Mouse (Mus musculus) heart, adult 18-20 months (tissue): Measurements from ENCODE around the gene Pde4d. TPM values are rescaled to one million over a fixed set of nuclear protein-coding genes. Genes with fewer than 3 reads are reported as not detected.

Source experiments
- DNase-seq, 2 experiments: peaks; one replicate each; pipeline ENCODE4 v3.0.0; 2021 to 2022; ENCODE audit warnings: mixed read lengths in 1 of 2
- total RNA-seq, 2 experiments: library from RNA; stranded (reverse); gene quantifications; 2 replicates each; pipeline ENCODE4 v1.2.3; 2021

The Pde4d gene
- total RNA-seq, 2 experiments from 2014 or later, result 35.4 to 40.4 TPM

DNA sequence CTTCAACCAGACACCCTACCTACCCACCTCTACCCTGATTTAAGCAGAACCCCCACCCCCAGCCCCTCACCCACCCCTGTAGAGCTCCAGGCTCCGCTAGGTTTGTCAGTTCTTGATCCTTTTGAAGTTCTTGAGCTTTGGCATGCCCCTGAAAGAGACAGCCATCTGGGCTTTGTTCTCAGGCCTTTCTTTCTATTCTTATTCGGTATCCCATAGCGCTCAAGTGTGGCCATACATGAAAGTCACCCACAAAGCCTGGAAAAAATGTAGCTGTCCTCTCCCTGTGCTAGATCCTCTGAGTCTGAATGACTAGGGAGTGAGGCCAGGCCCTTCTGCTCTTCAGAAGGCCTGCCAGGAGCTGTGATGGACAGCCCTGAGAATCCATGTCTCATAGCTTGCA, 957.6 kb downstream of the Pde4d start:
- DNase-seq, result no peak

GRCm38 (mm10) chr13:109420426-109420825, 970.7 kb downstream of the Pde4d start:
- DNase-seq, result no peak

DNA sequence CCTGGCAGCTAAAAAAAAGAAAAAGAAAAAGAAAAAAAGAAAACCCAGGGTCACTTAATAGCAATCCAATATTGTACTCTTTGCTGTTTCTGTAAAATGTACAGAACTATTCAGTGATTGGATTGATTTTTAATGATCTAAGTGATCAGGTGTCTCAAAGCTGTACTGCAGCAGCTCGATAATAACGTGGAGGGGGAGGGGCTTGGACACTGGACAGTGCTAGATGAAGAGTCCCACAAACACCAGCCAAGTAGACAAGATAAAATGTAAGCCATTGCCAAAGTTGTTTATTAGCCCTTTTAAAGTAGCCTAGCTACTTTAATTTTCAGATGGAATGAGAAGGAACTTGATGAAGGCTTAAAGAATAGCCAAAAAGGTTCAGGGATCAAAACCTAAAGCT, 975.2 kb downstream of the Pde4d start:
- no peak for DNase-seq

GRCm38 (mm10) chr13:109425548-109425947, 975.8 kb downstream of the Pde4d start:
- no peak for DNase-seq

GRCm38 (mm10) chr13:109426058-109426457, 976.3 kb downstream of the Pde4d start:
- no peak for DNase-seq

- no peak for DNase-seq
Observed at GRCm38 (mm10) chr13:109427541-109427940, 977.8 kb downstream of the Pde4d start.

GRCm38 (mm10) chr13:109429544-109429943, 979.8 kb downstream of the Pde4d start:
- DNase-seq, result no peak

DNA sequence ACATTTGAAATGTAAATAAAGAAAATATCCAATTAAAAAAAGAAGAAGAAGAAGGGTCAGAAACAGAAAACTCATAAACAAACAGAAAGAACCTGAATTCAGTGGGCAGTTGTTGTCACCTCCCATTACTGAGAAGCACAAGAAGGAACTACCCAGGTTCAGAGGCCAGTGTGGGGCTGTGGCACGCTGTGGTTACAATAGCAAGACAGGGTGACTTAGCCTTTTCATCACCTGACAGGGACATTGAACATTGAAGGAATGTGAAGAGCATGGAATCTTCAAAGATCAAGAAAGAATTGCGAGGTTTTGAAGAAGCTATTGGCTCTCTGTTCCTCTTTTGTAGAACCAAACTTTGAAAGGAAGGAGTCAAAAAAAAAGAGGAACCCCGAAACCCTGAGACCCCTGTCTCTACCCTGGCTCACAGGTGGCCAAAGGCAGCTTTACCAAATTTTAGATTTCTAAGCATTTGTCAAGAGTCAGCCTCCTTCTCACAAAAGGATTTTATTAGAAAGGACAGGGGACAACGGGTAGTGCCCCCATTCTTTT, 987.6 kb downstream of the Pde4d start:
- no peak for DNase-seq

DNA sequence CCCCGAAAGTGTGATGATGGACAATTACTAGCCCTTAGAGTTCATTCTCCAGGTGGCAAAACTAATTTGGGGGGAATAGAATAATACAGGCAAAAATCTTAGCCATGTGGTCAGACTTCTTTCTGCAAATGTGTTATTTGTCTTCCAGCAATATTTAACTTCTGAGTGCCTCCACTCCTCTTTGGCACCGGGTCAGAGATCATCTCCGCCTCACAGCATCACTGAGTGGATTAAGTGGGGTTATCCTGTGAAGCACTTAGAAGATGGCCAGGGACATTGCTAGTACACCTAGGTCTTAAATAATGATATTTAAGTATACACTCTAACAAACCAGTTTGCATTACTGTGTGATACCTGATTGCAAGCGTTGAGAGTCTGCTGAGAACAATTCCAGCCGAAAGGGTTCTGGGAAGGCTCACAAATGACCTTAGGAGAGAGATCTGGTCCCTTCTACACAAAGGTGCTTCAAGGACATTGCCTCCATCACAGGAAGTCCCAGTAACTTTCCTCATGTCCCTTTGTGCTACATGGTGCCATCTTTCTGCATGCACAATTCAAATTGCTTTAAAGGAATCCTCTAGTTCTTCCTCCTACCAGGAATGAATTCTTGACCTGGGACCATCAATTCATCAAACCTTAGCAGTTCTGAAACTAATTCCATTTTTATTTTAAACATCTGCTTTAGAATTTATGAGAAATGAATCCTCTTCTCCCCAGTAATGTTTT, 989.9 kb downstream of the Pde4d start:
- DNase-seq, result no peak

- peak; percentile 78 to 87 for DNase-seq
Observed at GRCm38 (mm10) chr13:109440331-109440730, 990.6 kb downstream of the Pde4d start.

GRCm38 (mm10) chr13:109440881-109441280, 991.1 kb downstream of the Pde4d start:
- peak; percentile 81 to 84 for DNase-seq

GRCm38 (mm10) chr13:109441401-109441973, 991.7 kb downstream of the Pde4d start:
- DNase-seq, result peak; percentile 41 to 45

- peak in 1 of 2 experiments; percentile 49 for DNase-seq
Observed at GRCm38 (mm10) chr13:109446138-109446537, 996.4 kb downstream of the Pde4d start.

DNA sequence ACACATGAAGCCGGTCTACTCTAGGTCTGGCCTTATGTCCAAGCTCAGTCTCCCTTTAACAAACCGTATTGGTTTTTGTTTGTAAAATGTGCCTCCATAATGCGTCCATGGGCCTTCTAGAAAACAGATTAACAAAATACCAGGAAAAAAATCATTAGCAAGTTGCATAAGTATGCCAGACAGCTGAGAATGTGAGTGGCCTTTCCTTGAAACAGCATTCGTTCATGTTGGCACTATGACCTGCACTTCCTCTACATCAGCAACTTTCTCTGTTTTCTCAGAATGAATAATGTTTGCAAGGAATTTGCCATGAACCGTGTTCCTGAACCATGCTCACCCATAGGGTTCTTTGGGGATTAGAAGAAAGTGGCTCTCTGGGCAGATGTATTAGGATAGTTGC, 998.4 kb downstream of the Pde4d start:
- DNase-seq, result no peak

- DNase-seq, result no peak
Observed at GRCm38 (mm10) chr13:109474344-109474743, 1024.6 kb downstream of the Pde4d start.

DNA sequence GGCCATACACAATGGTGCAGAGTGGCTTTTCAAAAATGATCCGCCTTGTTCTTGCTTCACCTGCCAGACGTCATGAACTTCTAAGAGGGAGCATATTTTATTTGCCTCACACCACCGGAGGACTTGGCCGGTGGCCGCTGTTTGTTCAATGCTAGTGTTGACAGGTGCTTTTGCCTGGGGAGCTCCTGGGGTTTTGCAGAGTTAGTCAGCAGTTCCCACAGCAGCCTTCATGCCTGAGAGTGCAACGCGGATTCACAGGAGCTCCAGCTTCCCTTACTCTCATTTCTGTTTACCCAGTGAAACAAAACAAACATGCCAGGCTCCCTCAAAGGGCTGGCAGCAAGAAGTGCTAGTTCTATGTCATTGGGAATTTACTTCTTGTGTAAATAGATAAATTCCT, 1031.7 kb downstream of the Pde4d start:
- peak; percentile 49 to 50 for DNase-seq

- no peak for DNase-seq
Observed at GRCm38 (mm10) chr13:109486166-109486565, 1036.4 kb downstream of the Pde4d start.

GRCm38 (mm10) chr13:109487378-109487777, 1037.6 kb downstream of the Pde4d start:
- DNase-seq, result peak; percentile 3 to 14

- DNase-seq, result no peak
Observed at GRCm38 (mm10) chr13:109490853-109491252, 1041.1 kb downstream of the Pde4d start.

DNA sequence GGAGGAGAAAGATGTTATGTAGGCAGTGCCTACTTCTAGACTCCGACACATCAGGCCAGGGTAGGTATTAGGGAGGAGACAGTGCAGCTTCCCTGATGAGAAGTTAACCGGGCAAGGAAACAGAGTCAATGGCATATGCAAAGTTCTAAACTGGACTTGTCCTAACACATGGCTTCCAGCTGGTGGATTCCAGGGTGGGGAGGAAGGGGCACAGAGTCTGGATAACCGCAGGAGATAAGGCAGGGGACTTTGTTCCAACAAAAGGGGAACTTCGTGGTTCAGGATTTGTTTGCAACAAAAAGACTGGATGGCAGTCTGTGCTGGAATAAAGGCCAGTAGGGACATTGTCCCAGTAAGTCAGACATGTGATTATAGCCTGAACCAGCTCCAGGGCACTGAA, 1042.1 kb downstream of the Pde4d start:
- peak in 1 of 2 experiments; percentile 5 for DNase-seq

DNA sequence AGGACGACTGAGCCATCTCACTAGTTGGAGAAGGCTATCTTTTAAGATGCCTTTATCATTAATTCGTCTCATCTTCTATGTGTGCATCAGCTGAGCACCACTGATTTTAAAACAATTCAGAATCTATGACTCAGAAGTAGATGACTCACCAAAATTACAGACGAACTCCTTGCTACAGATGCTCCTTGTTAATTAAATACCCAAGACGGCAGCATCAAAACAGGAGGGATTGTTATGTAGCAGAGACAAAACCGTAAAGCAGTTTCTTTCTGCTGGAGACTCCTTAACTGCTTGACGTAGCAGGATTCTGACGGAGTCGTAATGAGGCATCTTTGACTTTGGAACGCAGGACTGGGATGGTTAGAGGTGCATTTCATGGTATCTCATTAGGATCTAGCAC, 1050.6 kb downstream of the Pde4d start:
- DNase-seq, result no peak

DNA sequence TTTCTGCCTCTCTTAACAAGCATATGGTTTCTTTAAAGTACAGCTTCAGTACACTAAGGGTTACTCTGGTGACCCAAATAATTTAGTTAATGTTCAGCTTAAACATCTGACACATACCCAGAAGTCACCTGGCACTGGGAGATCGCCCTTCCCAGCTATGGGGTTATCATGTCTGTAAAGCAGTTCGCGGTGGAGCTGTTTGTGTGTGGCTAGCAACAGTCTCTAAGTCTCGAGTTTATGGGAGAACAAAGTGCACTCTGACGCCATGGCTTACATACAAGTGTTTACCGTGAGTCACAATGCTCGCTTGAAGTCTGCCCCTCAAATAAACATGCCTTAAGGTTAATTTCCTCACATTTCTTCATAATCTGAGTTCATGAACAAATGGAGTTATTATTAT, 1053.0 kb downstream of the Pde4d start:
- no peak for DNase-seq

DNA sequence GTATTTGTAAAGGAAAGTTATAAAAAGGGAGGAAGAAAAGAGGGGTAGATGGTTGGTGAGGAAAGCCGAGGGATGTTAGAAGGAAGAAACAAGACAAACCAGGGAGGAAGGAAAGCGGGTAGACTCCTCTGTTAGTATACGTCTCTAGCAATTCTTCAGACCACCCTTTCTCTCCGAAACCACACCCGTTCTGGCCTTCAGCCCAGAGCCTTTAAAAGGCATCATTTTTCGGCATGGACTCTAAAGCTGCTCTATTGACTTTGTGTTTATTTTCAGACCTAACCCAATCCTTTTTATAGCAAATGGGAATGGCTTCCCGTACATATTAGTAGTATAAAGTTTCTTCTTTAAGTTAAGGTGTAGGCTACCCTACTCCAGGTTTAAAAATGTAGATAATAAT, 1057.0 kb downstream of the Pde4d start:
- no peak for DNase-seq

DNA sequence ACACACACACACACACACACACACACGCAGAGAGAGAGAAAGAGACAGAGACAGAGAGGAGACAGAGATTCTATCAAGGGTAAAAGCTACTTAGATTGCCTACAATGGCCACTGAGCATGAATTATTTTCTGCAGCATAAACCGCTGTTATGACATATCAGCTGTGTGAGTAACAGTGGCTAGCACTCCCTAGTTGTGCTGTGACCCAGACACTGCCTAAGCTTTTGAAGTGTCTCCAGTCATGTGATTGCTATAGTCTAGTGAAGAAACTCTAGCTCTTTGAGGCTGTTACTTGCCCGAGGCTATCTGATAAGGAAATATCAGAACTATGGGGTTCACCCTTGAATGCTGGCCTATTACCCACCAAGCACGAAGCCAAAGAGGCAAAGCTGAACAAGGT, 1058.7 kb downstream of the Pde4d start:
- DNase-seq, result no peak
